Mouse (Mus musculus) liver, adult 2 months (tissue): ENCODE data around the gene Fgfr2.

Source experiments
- CTCF ChIP-seq: fragments of 200-500 bp; IDR thresholded peaks from 2 replicates; pipeline ENCODE4 v1.5.1; 2011; ENCODE audit warnings: low read depth, low read length, control low read depth
- POLR2A ChIP-seq: fragments of 200-500 bp; IDR thresholded peaks from 2 replicates; pipeline ENCODE4 v1.6.1; 2011; ENCODE audit warnings: low read length, control low read depth; ENCODE audit not compliant: insufficient read depth; ENCODE audit errors: extremely low read depth

GRCm38 (mm10) chr7:130847164-130847718 lies 2275.9 kb downstream of the Fgfr2 start:
- TF ChIP-seq POLR2A (no peak), CTCF (no peak)
